Mouse (Mus musculus): ENCODE results near the gene Qk. TPM values are rescaled to one million over a fixed set of nuclear protein-coding genes. Genes with fewer than 3 reads are reported as not detected.

Qk gene
- polyA plus RNA-seq, 1 experiment from 2014 or later, result 43.3 TPM

GRCm38 (mm10) chr17:10325921-10326320, 6.3 kb upstream of the Qk start:
- Histone ChIP-seq H3K4me3 (no peak overlapping the region), H3K36me3 (no peaks in the 10 kb centered on the region), H3K9ac (no peak overlapping the region), H3K4me2 (no peak overlapping the region), H3K4me1 (replicated peaks) (peaks cover 46% of the 10 kb centered on the region), H3K27ac (peak overlapping the region; percentile 71), H3K9me3 (replicated peaks) (no peaks in the 10 kb centered on the region), H3K27me3 (no peaks in the 10 kb centered on the region)
- ATAC-seq (replicated peaks; ENCODE audit: insufficient number of reproducible peaks, insufficient read depth, low FRiP score, low read depth), result no peak
- 87% methylated on average over 4 of the region's 4 CpGs for WGBS

- H3K4me3 ChIP-seq, result peak overlapping the region; percentile 25; the same call in 1 of the 2 replicates
- no peaks in the 10 kb centered on the region for H3K9me3 ChIP-seq (replicated peaks)
- no peak for ATAC-seq (replicated peaks; ENCODE audit: insufficient number of reproducible peaks, insufficient read depth, low FRiP score, low read depth)
- 62% methylated on average over 4 of the region's 4 CpGs for WGBS
- H3K36me3 ChIP-seq, result no peaks in the 10 kb centered on the region
- H3K27me3 ChIP-seq, result no peaks in the 10 kb centered on the region
- H3K9ac ChIP-seq, result 0 out of 2 replicates have a peak overlapping the region, but pooled peaks have one; percentile 51
- peaks cover 34% of the 10 kb centered on the region for H3K4me1 ChIP-seq (replicated peaks)
- H3K27ac ChIP-seq, result peak overlapping the region; percentile 70
- peak overlapping the region; percentile 53 for H3K4me2 ChIP-seq
Measured at GRCm38 (mm10) chr17:10321754-10322153, 2.1 kb upstream of the Qk start.

- Histone ChIP-seq H3K9ac (peak overlapping the region; percentile 51; the same call in 1 of the 2 replicates), H3K27ac (peak overlapping the region; percentile 70), H3K4me2 (peak overlapping the region; percentile 53), H3K27me3 (no peaks in the 10 kb centered on the region), H3K36me3 (no peaks in the 10 kb centered on the region), H3K9me3 (replicated peaks) (no peaks in the 10 kb centered on the region), H3K4me3 (peak overlapping the region; percentile 25), H3K4me1 (replicated peaks) (peaks cover 29% of the 10 kb centered on the region)
- 28% methylated on average over 1 of the region's 1 CpGs for WGBS
- no peak for ATAC-seq (replicated peaks; ENCODE audit: insufficient number of reproducible peaks, insufficient read depth, low FRiP score, low read depth)
Measured at GRCm38 (mm10) chr17:10321092-10321491, 1.4 kb upstream of the Qk start.

- Histone ChIP-seq H3K4me1 (replicated peaks) (peaks cover 25% of the 10 kb centered on the region), H3K4me3 (peak overlapping the region; percentile 83), H3K4me2 (peak overlapping the region; percentile 67), H3K27ac (peak overlapping the region; percentile 99), H3K9me3 (replicated peaks) (no peaks in the 10 kb centered on the region), H3K27me3 (no peaks in the 10 kb centered on the region), H3K9ac (peak overlapping the region; percentile 96), H3K36me3 (no peaks in the 10 kb centered on the region)
- 12% methylated on average over 10 of the region's 10 CpGs for WGBS
- no peak for ATAC-seq (replicated peaks; ENCODE audit: insufficient number of reproducible peaks, insufficient read depth, low FRiP score, low read depth)
Measured at GRCm38 (mm10) chr17:10320456-10320790, 769 bp upstream of the Qk start.

- Histone ChIP-seq H3K4me3 (peak overlapping the region; percentile 83), H3K4me1 (replicated peaks) (peaks cover 25% of the 10 kb centered on the region), H3K9me3 (replicated peaks) (no peaks in the 10 kb centered on the region), H3K27ac (peak overlapping the region; percentile 99), H3K9ac (peak overlapping the region; percentile 99), H3K27me3 (no peaks in the 10 kb centered on the region), H3K4me2 (peak overlapping the region; percentile 67), H3K36me3 (no peaks in the 10 kb centered on the region)
- no peak for ATAC-seq (replicated peaks; ENCODE audit: insufficient number of reproducible peaks, insufficient read depth, low FRiP score, low read depth)
- under 1% methylated on average over 42 of the region's 46 CpGs for WGBS
Measured at GRCm38 (mm10) chr17:10319431-10319684, 296 bp downstream of the Qk start.

GRCm38 (mm10) chr17:10318561-10319430, 858 bp downstream of the Qk start:
- no peaks in the 10 kb centered on the region for H3K36me3 ChIP-seq
- H3K27ac ChIP-seq, result peak overlapping the region; percentile 99
- peak overlapping the region; percentile 67 for H3K4me2 ChIP-seq
- H3K27me3 ChIP-seq, result no peaks in the 10 kb centered on the region
- H3K9ac ChIP-seq, result peak overlapping the region; percentile 99
- ATAC-seq (replicated peaks; ENCODE audit: insufficient number of reproducible peaks, insufficient read depth, low FRiP score, low read depth), result peak; percentile 67
- peaks cover 22% of the 10 kb centered on the region for H3K4me1 ChIP-seq (replicated peaks)
- H3K4me3 ChIP-seq, result peak overlapping the region; percentile 83
- WGBS, result under 1% methylated on average over 96 of the region's 153 CpGs
- H3K9me3 ChIP-seq (replicated peaks), result no peaks in the 10 kb centered on the region

- H3K4me2 ChIP-seq, result peak overlapping the region; percentile 44
- H3K9ac ChIP-seq, result peak overlapping the region; percentile 99
- no peaks in the 10 kb centered on the region for H3K36me3 ChIP-seq
- H3K4me3 ChIP-seq, result peak overlapping the region; percentile 83
- H3K27me3 ChIP-seq, result no peaks in the 10 kb centered on the region
- peaks cover 15% of the 10 kb centered on the region for H3K4me1 ChIP-seq (replicated peaks)
- peak overlapping the region; percentile 99 for H3K27ac ChIP-seq
- under 1% methylated on average over 46 of the region's 46 CpGs for WGBS
- H3K9me3 ChIP-seq (replicated peaks), result no peaks in the 10 kb centered on the region
- no peak for ATAC-seq (replicated peaks; ENCODE audit: insufficient number of reproducible peaks, insufficient read depth, low FRiP score, low read depth)
Measured at GRCm38 (mm10) chr17:10317981-10318551, 1.6 kb downstream of the Qk start.

GRCm38 (mm10) chr17:10317186-10317585, 2.5 kb downstream of the Qk start:
- Histone ChIP-seq H3K36me3 (no peaks in the 10 kb centered on the region), H3K27ac (peak overlapping the region; percentile 99), H3K27me3 (no peaks in the 10 kb centered on the region), H3K4me1 (replicated peaks) (peaks cover 17% of the 10 kb centered on the region), H3K9ac (peak overlapping the region; percentile 99), H3K9me3 (replicated peaks) (no peaks in the 10 kb centered on the region), H3K4me2 (peak overlapping the region; percentile 44), H3K4me3 (peak overlapping the region; percentile 83)
- ATAC-seq (replicated peaks; ENCODE audit: insufficient number of reproducible peaks, insufficient read depth, low FRiP score, low read depth), result no peak
- 1% methylated on average over 4 of the region's 4 CpGs for WGBS

- Histone ChIP-seq H3K4me3 (peak overlapping the region; percentile 48), H3K9ac (peak overlapping the region; percentile 58), H3K9me3 (replicated peaks) (no peaks in the 10 kb centered on the region), H3K4me2 (peak overlapping the region; percentile 56), H3K36me3 (no peaks in the 10 kb centered on the region), H3K4me1 (replicated peaks) (peaks cover 13% of the 10 kb centered on the region), H3K27ac (peak overlapping the region; percentile 81), H3K27me3 (no peaks in the 10 kb centered on the region)
- 0% methylated on average over 1 of the region's 1 CpGs for WGBS
- no peak for ATAC-seq (replicated peaks; ENCODE audit: insufficient number of reproducible peaks, insufficient read depth, low FRiP score, low read depth)
Measured at GRCm38 (mm10) chr17:10316446-10316845, 3.2 kb downstream of the Qk start.

GRCm38 (mm10) chr17:10310046-10310445, 9.6 kb downstream of the Qk start:
- no peak overlapping the region for H3K4me3 ChIP-seq
- H3K9ac ChIP-seq, result no peak overlapping the region
- no peak for ATAC-seq (replicated peaks; ENCODE audit: insufficient number of reproducible peaks, insufficient read depth, low FRiP score, low read depth)
- no peaks in the 10 kb centered on the region for H3K9me3 ChIP-seq (replicated peaks)
- H3K4me1 ChIP-seq (replicated peaks), result peaks cover 29% of the 10 kb centered on the region
- H3K36me3 ChIP-seq, result no peaks in the 10 kb centered on the region
- no peaks in the 10 kb centered on the region for H3K27me3 ChIP-seq
- WGBS, result 38% methylated on average over 1 of the region's 1 CpGs
- no peak overlapping the region for H3K27ac ChIP-seq
- peak overlapping the region; percentile 58 for H3K4me2 ChIP-seq

- H3K9ac ChIP-seq, result peak overlapping the region; percentile 53
- WGBS, result 24% methylated on average over 4 of the region's 4 CpGs
- peak overlapping the region; percentile 75 for H3K27ac ChIP-seq
- H3K4me1 ChIP-seq (replicated peaks), result peaks cover 30% of the 10 kb centered on the region
- H3K4me2 ChIP-seq, result peak overlapping the region; percentile 58
- ATAC-seq (replicated peaks; ENCODE audit: insufficient number of reproducible peaks, insufficient read depth, low FRiP score, low read depth), result peak; percentile 47; the same call in 1 of the 2 replicates
- no peaks in the 10 kb centered on the region for H3K9me3 ChIP-seq (replicated peaks)
- no peaks in the 10 kb centered on the region for H3K36me3 ChIP-seq
- H3K4me3 ChIP-seq, result peak overlapping the region; percentile 30
- no peaks in the 10 kb centered on the region for H3K27me3 ChIP-seq
Measured at GRCm38 (mm10) chr17:10309135-10309623, 10.5 kb downstream of the Qk start.

All from heart, embryonic 15.5 days (tissue).